Mouse (Mus musculus) urinary bladder, adult 2 months (tissue): ENCODE results near the gene Zfp622. TPM values are rescaled to one million over a fixed set of nuclear protein-coding genes. Genes with fewer than 3 reads are reported as not detected.
"Not testable (repeated sequence)": the region's sequence is repeated elsewhere in the genome, so short reads cannot be mapped to it uniquely, and the experiment has no call there.

ENCODE experiments used
- DNase-seq: peaks from one replicate; pipeline ENCODE4 v3.0.0; 2022; ENCODE audit warnings: low spot score
- polyA plus RNA-seq: library from polyadenylated mRNA; depleted of rRNA; stranded (reverse); fragments of >200 nt; gene quantifications from 2 replicates; pipeline ENCODE4 v1.2.3, GENCODE M21; 2012; rRNA removed

Gene Zfp622
- polyA plus RNA-seq, 1 experiment: 24.4 TPM

DNA sequence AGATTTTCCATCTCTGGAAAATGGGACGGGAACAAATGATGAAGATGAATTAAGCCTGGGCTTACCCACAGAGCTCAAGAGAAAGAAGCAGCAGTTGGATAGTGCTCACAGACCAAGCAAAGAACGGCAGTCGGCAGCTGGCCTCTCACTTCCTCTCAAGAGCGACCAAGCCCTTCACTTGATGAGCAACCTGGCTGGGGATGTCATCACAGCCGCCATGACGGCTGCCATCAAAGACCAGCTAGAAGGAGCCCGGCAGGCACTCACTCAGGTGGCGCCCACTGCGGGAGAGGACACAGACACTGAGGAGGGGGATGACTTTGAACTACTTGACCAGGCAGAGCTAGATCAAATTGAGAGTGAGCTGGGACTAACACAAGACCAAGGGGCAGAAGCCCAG lies 12.6 kb upstream of the Zfp622 start:
- no peak for DNase-seq

DNA sequence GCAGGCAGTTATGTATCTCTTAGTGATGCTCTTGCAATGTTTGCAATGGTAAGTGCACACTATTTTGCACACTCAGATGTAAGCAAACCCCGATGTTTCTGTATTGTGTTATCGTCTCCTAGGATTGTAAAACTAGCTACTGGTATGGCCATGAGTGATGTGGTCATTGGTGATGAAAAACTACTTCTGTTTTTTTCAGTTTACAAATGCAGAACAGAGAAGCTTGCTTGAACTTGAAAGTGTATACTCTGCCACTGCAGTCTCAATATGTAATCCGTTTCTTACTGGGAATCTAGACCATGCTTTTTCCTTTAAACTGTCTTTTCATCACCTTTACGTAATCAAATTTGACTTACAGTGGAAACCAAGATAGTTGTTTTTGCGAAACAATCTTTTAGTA lies 11.4 kb upstream of the Zfp622 start:
- no peak for DNase-seq

DNA sequence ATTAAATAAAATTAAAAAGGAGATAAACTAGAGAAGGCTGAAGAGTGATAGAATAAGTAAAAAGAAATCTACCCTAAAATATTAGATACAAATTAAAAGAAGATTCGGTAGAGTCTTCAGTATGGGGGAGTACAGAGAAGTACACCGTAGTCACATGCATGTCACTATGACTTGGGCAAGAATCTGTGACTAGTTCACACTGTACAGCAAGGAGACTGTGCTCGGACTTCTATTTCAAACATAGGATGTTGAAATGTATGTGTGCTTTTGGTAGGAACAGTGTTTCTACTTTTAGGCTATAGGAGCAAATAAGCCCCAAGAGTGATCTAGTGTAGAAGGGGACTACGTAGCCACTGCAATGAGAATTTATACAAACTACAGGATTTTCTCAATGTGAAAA lies 9.8 kb upstream of the Zfp622 start:
- DNase-seq: no peak

DNA sequence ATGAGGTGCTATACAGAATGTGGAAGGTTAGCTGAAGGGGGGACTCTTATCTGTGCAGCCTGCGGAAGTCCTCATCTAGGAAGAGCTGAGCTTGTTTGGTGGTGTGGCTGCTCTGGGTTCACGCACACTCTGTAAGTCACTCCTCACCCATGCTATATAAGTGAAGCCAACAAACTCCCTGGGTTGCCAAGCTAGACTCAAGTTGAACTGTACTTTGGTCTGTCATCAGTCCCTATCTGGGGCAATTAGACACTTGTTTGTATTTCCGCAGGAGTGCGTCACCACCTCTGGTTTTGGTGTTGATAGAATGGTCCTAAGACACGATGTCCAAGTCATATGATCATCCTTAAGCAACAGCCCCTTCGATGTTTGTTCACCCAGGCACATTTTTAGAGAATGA lies 8.4 kb upstream of the Zfp622 start:
- no peak for DNase-seq

DNA sequence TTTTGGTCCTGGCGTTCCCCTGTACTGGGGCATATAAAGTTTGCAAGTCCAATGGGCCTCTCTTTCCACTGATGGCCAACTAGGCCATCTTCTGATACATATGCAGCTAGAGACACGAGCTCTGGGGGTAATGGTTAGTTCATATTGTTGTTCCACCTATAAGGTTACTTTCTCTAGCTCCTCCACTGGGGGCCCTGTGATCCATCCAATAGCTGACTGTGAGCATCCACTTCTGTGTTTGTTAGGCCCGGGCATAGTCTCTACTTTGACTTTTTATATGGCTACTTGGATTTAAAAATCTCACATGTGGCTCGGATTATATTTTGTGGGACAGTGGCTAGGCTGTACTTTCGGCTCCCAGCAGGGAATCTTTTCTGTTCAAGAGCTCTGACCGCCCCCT lies 552 bp upstream of the Zfp622 start:
- DNase-seq: not testable (repeated sequence)

DNA sequence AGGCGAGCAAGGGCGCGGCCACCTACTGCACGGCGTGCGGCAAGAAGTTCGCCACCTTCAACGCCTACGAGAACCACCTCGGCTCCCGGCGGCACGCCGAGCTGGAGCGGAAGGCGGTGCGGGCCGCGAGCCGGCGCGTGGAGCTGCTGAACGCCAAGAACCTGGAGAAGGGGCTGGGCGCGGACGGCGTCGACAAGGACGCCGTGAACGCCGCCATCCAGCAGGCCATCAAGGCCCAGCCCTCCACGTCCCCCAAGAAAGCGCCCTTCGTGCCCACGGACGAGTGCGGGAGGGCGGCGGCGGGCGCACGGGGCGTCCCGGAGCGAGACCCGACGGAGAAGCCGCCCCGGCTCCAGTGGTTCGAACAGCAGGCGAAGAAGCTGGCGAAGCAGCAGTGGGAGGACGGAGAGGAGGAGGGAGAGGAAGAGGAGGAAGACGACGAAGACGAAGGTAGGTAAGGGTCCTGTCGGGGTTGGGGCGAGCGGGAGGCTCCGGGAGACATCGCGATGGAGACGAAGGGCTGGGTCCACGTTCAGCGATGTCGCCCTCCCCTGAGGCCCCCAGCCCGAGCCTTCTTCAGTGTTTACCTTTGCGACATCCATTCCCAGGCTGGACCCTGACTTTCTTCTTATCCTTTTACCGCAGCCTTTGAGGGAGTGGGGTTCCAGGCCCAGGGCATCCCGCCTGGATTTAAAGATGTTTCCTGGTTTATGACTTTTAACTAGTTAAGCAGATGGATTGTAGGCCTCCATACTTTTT lies 747 bp downstream of the Zfp622 start:
- no peak for DNase-seq

DNA sequence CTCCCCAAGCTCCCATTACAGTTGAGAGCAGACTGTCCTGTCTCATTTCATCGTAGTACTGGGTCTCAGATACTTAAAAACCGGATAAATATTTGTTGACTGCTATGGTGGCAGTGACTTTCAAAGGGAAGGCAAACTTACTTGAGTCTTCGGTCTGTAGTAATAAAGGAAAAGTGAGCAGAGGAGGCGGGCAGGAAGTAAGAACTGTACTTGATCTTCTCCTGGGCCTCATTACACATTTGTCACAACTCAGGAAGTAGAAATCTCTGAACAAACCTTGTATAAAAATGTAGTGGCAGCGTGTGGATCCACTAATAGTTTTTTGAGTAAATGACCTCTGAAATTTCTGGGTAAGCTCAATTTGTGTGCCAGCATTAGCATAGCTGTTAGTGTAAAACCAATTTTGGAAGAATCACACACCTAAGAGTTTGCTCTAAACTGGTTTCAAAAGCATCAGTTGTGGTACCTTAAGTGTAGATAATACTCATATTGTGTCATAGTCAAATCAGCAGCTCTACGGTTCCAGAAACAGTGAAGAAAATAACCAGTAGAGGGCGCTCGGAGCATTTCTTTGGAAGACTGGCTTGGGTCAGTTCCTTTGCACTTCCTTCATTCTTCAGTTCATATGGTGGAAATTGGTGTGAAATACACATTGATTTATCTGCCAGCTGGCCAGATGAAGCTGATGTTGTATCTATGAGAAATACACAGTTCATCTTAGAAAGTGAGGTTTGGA lies 9.0 kb downstream of the Zfp622 start:
- no peak for DNase-seq

DNA sequence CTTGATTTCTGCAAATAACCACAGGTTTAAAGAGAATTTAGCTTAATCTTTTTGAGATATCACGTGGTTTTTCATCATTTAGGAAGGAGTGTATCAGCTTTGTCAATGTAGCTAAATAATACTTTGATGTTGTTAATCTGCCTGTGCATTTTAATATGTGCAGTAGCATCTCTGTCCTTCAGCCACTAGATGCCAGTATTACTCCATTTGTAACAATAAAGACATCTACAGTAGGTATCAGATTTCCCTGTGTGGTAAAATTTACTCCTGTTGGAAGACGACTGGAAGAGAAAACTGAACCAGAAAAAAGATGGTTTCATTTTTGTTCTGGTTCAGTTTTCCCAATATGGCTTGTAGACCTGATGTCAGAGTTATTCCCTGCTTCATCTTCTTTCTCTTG lies 11.4 kb downstream of the Zfp622 start:
- no peak for DNase-seq

DNA sequence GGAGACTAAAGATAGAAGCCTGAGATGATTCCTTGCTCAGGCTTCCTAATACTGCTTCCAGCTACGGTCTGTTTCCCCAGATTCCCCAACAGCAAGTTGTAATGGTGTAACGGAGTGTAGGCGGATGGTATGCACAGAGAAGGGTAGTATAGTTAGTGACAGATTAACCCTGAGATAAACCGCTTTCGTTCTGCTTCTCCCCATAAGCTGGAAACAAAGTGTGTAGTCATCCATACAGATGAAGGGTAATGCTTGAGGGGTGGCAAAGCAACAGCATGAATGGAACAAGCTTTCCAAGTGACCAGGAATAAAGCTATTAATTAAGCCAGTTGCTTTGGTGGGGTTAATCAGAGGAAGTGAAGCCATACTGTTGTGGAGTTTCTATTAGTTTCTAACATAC lies 15.4 kb downstream of the Zfp622 start:
- DNase-seq: not testable (repeated sequence)

DNA sequence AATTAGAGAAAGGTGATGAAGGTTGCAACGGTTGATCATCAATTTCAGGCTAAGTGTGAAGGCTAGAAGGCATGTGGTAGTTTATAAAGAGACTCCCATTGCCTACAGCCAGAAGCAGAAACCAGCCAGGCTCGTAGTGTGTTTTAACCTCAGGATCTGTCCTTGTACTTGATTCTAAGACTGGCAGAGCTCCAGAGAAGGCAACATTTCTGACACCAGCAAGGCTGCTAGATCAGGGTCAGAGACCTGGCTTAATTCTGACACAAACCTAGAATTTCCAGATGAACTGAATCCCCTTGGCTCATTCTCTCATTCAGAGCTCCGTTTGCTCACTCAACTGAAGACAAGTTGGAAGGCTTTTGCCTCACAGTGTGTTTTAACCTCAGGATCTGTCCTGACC lies 24.5 kb downstream of the Zfp622 start:
- DNase-seq: no peak

DNA sequence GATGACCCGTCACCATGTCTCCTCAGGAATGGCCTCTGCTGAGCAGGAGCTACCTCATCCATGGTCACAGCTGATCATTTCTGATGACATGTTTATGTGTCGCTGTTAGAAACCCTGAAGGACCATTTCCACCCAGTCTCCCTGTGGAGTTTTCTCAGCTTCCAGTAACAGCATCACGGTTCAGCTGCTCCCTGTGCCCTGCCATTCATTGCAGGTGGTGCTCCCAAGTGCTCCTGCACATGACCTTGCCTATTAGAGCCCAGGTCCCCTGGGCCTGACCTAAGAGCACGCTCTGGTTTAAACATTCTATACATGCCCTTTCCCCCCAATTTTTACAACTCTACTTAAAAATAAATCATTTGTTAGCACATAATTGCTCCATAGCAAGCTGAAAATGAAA lies 28.7 kb downstream of the Zfp622 start:
- DNase-seq: no peak

DNA sequence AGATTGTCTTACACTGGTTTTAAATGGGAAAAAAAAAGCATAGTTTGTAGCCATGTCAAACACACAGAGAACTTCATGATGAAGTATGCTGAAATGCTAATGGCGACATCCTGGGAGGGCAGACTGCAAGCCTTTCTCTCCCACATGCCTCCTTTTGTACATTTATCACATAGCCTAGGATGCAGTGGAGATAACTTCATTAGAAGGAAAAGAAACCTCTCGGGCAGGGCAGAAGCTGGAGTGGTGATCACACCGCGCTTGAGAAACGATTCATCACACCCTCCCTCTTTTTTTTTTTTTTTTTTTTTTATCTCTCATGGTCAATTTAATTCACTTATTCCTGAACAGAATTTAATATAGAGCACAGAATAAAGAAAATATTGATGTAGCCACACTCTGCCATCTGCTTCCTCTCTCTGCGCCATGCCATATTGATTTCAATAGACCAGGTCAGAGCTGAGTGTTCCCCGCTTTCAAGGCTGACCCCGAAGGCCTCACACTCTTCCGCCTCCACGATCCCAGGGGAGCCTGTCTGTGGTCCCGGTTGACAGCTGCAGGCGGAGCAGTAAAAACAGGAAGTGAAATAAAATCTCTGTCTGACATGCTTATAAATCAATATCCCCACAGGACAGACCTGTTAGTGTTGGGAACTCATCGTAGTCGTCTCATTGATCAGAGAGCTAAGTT lies 32.0 kb downstream of the Zfp622 start:
- no peak for DNase-seq

DNA sequence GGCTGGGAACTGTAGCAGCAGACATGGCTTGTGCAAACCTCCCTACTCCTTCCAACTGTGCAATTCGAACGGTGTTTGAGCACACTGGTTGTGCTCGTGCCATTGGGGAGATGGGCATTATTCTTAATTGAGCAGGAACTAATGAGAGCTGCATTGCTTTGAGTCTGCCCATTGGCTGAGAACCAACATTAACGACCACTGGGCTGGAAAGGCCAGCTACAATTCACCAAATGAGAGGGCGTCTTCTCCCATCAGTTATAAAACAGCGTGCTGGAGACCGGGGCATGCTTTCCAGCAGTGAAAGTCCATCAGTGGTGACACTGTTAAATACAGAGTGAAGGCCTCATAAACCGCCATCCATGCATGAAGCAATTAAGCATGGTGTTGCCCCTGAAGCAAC lies 37.6 kb downstream of the Zfp622 start:
- no peak for DNase-seq

DNA sequence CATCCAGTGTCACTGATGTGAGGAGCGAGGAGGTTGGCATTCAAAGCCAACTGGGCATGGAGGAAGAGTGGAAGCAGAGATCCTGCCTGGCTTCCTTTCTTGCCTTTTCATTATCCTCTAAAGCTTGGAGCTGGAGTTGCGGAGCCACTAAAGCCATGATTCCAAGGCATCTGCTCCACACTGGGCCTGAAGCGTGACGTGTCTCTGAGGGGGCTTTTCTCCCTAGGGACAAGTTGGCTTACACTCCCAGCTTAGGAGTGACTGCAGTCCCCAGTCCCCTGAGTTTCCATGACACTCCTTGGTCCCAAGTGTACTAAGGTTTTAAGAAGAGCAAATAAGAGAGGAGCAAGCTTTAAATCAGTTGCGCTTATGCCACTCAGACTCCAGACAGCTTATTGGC lies 38.5 kb downstream of the Zfp622 start:
- no peak for DNase-seq

DNA sequence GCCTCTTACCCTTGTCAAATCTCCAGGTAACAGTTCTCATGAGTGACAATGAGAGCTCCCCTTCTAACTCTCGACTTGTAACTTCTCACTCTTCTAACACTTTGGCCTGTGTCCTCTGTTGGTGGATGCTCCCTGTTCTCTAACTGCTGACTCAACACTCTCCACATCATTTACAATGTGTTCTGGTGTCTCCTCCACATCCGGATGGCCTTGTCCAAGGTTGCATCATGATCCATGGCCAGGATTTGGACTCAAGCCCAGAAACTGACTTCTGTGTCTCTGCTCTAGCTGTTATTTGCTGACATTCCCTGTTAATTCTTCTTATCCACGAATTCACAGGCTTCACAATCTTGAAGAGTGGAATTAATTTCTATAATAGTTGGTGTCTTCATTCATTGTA lies 47.5 kb downstream of the Zfp622 start:
- DNase-seq: no peak

DNA sequence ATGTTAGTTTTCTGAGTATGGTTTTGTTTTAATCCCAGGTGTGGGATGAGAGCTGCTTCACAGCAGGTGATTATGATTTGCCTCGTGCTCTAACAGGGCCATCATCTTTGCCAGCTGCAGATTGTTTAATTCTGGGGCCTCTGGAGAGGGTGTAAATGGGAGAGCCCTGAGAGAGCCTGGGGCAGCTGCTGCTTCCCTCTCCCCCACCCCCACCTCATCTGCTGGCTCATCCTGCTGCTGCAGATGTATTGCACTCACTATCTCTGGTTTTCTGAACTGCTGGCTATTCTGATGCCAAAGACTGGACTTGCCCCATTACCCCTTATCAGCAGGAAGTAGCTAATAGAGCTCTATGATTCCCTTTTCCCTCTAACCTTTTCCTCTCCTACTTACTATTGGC lies 56.4 kb downstream of the Zfp622 start:
- DNase-seq: no peak

DNA sequence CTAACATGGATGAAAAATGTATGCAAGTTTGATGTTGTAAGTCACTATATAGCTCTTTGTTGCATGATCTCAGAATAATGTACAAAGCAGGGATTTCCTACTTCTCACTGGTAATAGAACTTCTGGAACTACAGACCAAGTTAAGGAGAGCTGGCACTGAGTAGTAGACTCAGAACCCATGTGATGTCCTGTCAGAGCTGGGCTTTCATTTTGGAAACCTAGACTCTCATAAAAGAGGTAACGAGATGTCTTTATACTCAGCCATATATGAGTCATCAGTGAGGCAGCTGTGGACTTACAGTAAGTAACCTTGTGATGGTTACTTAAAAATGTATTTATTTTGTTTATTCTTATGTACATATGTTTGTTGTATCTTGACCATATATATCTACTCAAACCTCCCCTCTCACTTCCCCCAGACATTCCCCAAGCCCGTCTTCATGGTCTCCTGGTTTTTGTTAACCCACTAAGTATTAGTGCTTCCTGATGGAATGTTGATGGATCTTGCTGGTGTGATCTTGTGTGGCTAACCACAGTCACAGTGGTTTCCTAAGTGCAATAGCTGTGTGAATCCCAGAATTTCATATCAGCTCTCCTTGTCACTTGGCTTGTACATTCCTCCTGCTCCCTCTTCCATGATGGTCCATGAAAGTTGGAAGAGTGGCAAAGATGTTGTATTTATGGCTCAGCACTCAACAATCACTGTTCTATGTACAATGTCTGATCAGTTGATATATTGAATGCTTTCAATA lies 57.2 kb downstream of the Zfp622 start:
- DNase-seq: no peak

Other genes with a start within 250 kb of the Zfp622 start
- 12.3 and 13.6 TPM in 2 replicates for gene Retreg1, start 141.2 kb upstream of the Zfp622 start, polyA plus RNA-seq